Mouse (Mus musculus): ENCODE results near the gene Hist1h2bf. TPM values are rescaled to one million over a fixed set of nuclear protein-coding genes. Genes with fewer than 3 reads are reported as not detected.
A peak's percentile ranks its signal among the peaks of the same experiment; 100 is the strongest.
"Not testable (repeated sequence)": the region's sequence is repeated elsewhere in the genome, so short reads cannot be mapped to it uniquely, and the experiment has no call there.

Gene Hist1h2bf
- polyA plus RNA-seq, 1 experiment from 2014 or later, result 4.9 TPM

- H3K4me3 ChIP-seq (ENCODE audit: low read depth, low read length), result peak overlapping the region; percentile 48
- peaks cover 16% of the 10 kb centered on the region for H3K4me1 ChIP-seq (ENCODE audit: control insufficient read depth, insufficient read depth, low read length)
- peak overlapping the region; percentile 98 for H3K27ac ChIP-seq (ENCODE audit: low read depth, low read length)
- WGBS, result under 1% methylated on average over 15 of the region's 15 CpGs
- ATAC-seq (ENCODE audit: low FRiP score), result peak; percentile 10
- DNase-seq (ENCODE audit: low spot score, missing footprints), result peak; percentile 97
- H3K27me3 ChIP-seq (ENCODE audit: control insufficient read depth, insufficient read depth, low read length), result no peaks in the 10 kb centered on the region
- peak overlapping the region; percentile 45 for H3K4me2 ChIP-seq
- no peaks in the 10 kb centered on the region for H3K36me3 ChIP-seq (ENCODE audit: control insufficient read depth, insufficient read depth, low read length)
- peak overlapping the region; percentile 66 for H3K9ac ChIP-seq (ENCODE audit: low read length)
- no peaks in the 10 kb centered on the region for H3K9me3 ChIP-seq (ENCODE audit: control insufficient read depth, low read length)
These were observed 39.4 kb downstream of the Hist1h2bf start for GRCm38 (mm10) chr13:23534368-23535131.

- not testable (repeated sequence) for H3K27me3 ChIP-seq (ENCODE audit: control insufficient read depth, insufficient read depth, low read length); H3K36me3 ChIP-seq (ENCODE audit: control insufficient read depth, insufficient read depth, low read length); H3K9me3 ChIP-seq (ENCODE audit: control insufficient read depth, low read length)
- under 1% methylated on average over 22 of the region's 53 CpGs for WGBS
- Histone ChIP-seq H3K27ac (ENCODE audit: low read depth, low read length) (peak within 1 kb of the TSS; percentile 98), H3K4me1 (ENCODE audit: control insufficient read depth, insufficient read depth, low read length) (peaks cover 19% of the 10 kb centered on the region), H3K9ac (ENCODE audit: low read length) (peak within 1 kb of the TSS; percentile 66), H3K4me3 (ENCODE audit: low read depth, low read length) (peak within 1 kb of the TSS; percentile 48), H3K4me2 (peak within 1 kb of the TSS; percentile 45)
- ATAC-seq (ENCODE audit: low FRiP score) (peak; percentile 64), DNase-seq (ENCODE audit: low spot score, missing footprints) (peak; percentile 94)
These were observed 40.2 kb downstream of the Hist1h2bf start, which contains the start of gene Hist1h2af for GRCm38 (mm10) chr13:23533560-23534367. Gene Hist1h2af (plus strand): TSS chr13:23533906.

- DNase-seq (ENCODE audit: low spot score, missing footprints), result peak; percentile 91
- H3K36me3 ChIP-seq (ENCODE audit: control insufficient read depth, insufficient read depth, low read length), result no peaks in the 10 kb centered on the region
- 23% methylated on average over 9 of the region's 9 CpGs for WGBS
- H3K27ac ChIP-seq (ENCODE audit: low read depth, low read length), result peak overlapping the region; percentile 98
- H3K4me3 ChIP-seq (ENCODE audit: low read depth, low read length), result peak overlapping the region; percentile 45
- no peak for ATAC-seq (ENCODE audit: low FRiP score)
- H3K27me3 ChIP-seq (ENCODE audit: control insufficient read depth, insufficient read depth, low read length), result no peaks in the 10 kb centered on the region
- H3K9me3 ChIP-seq (ENCODE audit: control insufficient read depth, low read length), result no peaks in the 10 kb centered on the region
- peak overlapping the region; percentile 45 for H3K4me2 ChIP-seq
- H3K4me1 ChIP-seq (ENCODE audit: control insufficient read depth, insufficient read depth, low read length), result peaks cover 19% of the 10 kb centered on the region
- H3K9ac ChIP-seq (ENCODE audit: low read length), result peak overlapping the region; percentile 86
These were observed 41.5 kb downstream of the Hist1h2bf start for GRCm38 (mm10) chr13:23532262-23533075.

- DNase-seq (ENCODE audit: low spot score, missing footprints) (peak; percentile 99), ATAC-seq (ENCODE audit: low FRiP score) (peak; percentile 75)
- WGBS, result under 1% methylated on average over 57 of the region's 70 CpGs
- Histone ChIP-seq H3K9ac (ENCODE audit: low read length) (peak within 1 kb of the TSS; percentile 86), H3K4me3 (ENCODE audit: low read depth, low read length) (peak within 1 kb of the TSS; percentile 45), H3K4me1 (ENCODE audit: control insufficient read depth, insufficient read depth, low read length) (peaks cover 11% of the 10 kb centered on the region), H3K27ac (ENCODE audit: low read depth, low read length) (peak within 1 kb of the TSS; percentile 98), H3K9me3 (ENCODE audit: control insufficient read depth, low read length) (no peaks in the 10 kb centered on the region), H3K36me3 (ENCODE audit: control insufficient read depth, insufficient read depth, low read length) (no peaks in the 10 kb centered on the region), H3K4me2 (peak within 1 kb of the TSS; percentile 45), H3K27me3 (ENCODE audit: control insufficient read depth, insufficient read depth, low read length) (no peaks in the 10 kb centered on the region)
These were observed 42.8 kb downstream of the Hist1h2bf start, which contains the start of gene Hist1h4h for GRCm38 (mm10) chr13:23530901-23531875. Gene Hist1h4h (plus strand): TSS chr13:23531050.

GRCm38 (mm10) chr13:23530181-23530900 is 43.7 kb downstream of the Hist1h2bf start:
- under 1% methylated on average over 20 of the region's 20 CpGs for WGBS
- H3K4me2 ChIP-seq, result peak overlapping the region; percentile 45
- H3K36me3 ChIP-seq (ENCODE audit: control insufficient read depth, insufficient read depth, low read length), result no peaks in the 10 kb centered on the region
- peak overlapping the region; percentile 86 for H3K9ac ChIP-seq (ENCODE audit: low read length)
- DNase-seq (ENCODE audit: low spot score, missing footprints) (peak; percentile 97), ATAC-seq (ENCODE audit: low FRiP score) (no peak)
- H3K27me3 ChIP-seq (ENCODE audit: control insufficient read depth, insufficient read depth, low read length), result no peaks in the 10 kb centered on the region
- H3K27ac ChIP-seq (ENCODE audit: low read depth, low read length), result peak overlapping the region; percentile 98
- peak overlapping the region; percentile 45 for H3K4me3 ChIP-seq (ENCODE audit: low read depth, low read length)
- peaks cover 10% of the 10 kb centered on the region; the same call in 1 of the 2 replicates for H3K4me1 ChIP-seq (ENCODE audit: control insufficient read depth, insufficient read depth, low read length)
- no peaks in the 10 kb centered on the region for H3K9me3 ChIP-seq (ENCODE audit: control insufficient read depth, low read length)

GRCm38 (mm10) chr13:23529480-23530165 is 44.4 kb downstream of the Hist1h2bf start:
- WGBS, result 33% methylated on average over 2 of the region's 2 CpGs
- peak overlapping the region; percentile 45 for H3K4me2 ChIP-seq
- no peaks in the 10 kb centered on the region for H3K9me3 ChIP-seq (ENCODE audit: control insufficient read depth, low read length)
- DNase-seq (ENCODE audit: low spot score, missing footprints), result no peak
- H3K36me3 ChIP-seq (ENCODE audit: control insufficient read depth, insufficient read depth, low read length), result no peaks in the 10 kb centered on the region
- ATAC-seq (ENCODE audit: low FRiP score), result no peak
- no peaks in the 10 kb centered on the region for H3K27me3 ChIP-seq (ENCODE audit: control insufficient read depth, insufficient read depth, low read length)
- H3K4me3 ChIP-seq (ENCODE audit: low read depth, low read length), result peak overlapping the region; percentile 45
- peak overlapping the region; percentile 98; the same call in 1 of the 2 replicates for H3K27ac ChIP-seq (ENCODE audit: low read depth, low read length)
- peaks cover 10% of the 10 kb centered on the region; the same call in 1 of the 2 replicates for H3K4me1 ChIP-seq (ENCODE audit: control insufficient read depth, insufficient read depth, low read length)
- peak overlapping the region; percentile 86 for H3K9ac ChIP-seq (ENCODE audit: low read length)

GRCm38 (mm10) chr13:23529005-23529404 is 45.0 kb downstream of the Hist1h2bf start:
- Histone ChIP-seq H3K27ac (ENCODE audit: low read depth, low read length) (no peak overlapping the region), H3K36me3 (ENCODE audit: control insufficient read depth, insufficient read depth, low read length) (no peaks in the 10 kb centered on the region), H3K4me3 (ENCODE audit: low read depth, low read length) (no peak overlapping the region), H3K9me3 (ENCODE audit: control insufficient read depth, low read length) (no peaks in the 10 kb centered on the region), H3K9ac (ENCODE audit: low read length) (peak overlapping the region; percentile 30), H3K4me1 (ENCODE audit: control insufficient read depth, insufficient read depth, low read length) (peaks cover 10% of the 10 kb centered on the region; the same call in 1 of the 2 replicates), H3K27me3 (ENCODE audit: control insufficient read depth, insufficient read depth, low read length) (no peaks in the 10 kb centered on the region), H3K4me2 (peak overlapping the region; percentile 45)
- ATAC-seq (ENCODE audit: low FRiP score) (no peak), DNase-seq (ENCODE audit: low spot score, missing footprints) (no peak)
- 88% methylated on average over 5 of the region's 5 CpGs for WGBS
